8 mouse cellular contexts compared by ENCODE assay signal in the genomic region with DNA sequence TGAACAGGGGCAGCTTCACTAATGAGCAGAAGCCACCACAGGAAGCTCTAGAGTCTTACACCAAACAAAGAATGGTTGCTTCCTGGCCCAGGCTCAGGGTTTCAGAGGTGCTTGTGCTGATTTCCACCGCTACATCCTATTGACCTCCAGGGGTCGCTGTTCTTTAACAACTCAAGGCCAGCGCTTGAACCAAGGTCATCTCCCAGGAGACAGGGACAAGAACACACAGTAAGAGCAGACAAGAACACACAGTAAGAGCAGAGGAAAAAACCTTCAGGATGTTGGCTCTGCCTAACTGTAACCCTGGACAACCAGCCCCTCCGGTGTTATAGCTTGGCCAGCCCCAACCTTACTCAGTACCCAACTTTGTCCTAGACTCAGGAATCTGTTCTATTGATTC. TPM values are rescaled to one million over a fixed set of nuclear protein-coding genes. Genes with fewer than 3 reads are reported as not detected.
DNase-seq lines count a peak whose midpoint lies in the region; ATAC-seq lines count a peak whose summit lies in the region.

No protein-coding gene starts in this region.

- H3K4me1 ChIP-seq in intestine, embryonic 16.5 days (ENCODE audit: control insufficient read depth, insufficient read depth, low read length): peaks cover 12% of the 10 kb centered on the region
- peaks cover 16% of the 10 kb centered on the region for H3K4me1 ChIP-seq in midbrain, embryonic 13.5 days (replicated peaks)

- H3K36me3 ChIP-seq in intestine, embryonic 16.5 days (ENCODE audit: control insufficient read depth, insufficient read depth, low read length): no peaks in the 10 kb centered on the region
- H3K36me3 ChIP-seq in midbrain, embryonic 13.5 days: peaks cover 48% of the 10 kb centered on the region

- 6% methylated on average over 4 of the region's 4 CpGs for WGBS in intestine, embryonic 16.5 days
- 10% methylated on average over 4 of the region's 4 CpGs for WGBS in midbrain, embryonic 13.5 days

- DNase-seq in 3T3-L1 (ENCODE audit: low read depth, low spot score): peak; percentile 87
- peak; percentile 77 to 83 for DNase-seq in adrenal gland, adult (ENCODE audit: inconsistent age in 2 of 2, low spot score in 1 of 2)
- peak; percentile 80 for DNase-seq in embryo, embryonic 11.5 days (ENCODE audit: low read depth, low spot score)
- peak; percentile 98 for DNase-seq in heart, adult 11 months
- peak; percentile 46 for DNase-seq in left cerebral cortex, postnatal 4 days
- peak; percentile 45 to 50 for DNase-seq in spleen, adult 18-20 months

- H3K9ac ChIP-seq in intestine, embryonic 16.5 days (ENCODE audit: low read depth, low read length): peak overlapping the region; percentile 48
- no peak overlapping the region for H3K9ac ChIP-seq in midbrain, embryonic 13.5 days (replicated peaks)

- no peak overlapping the region for H3K4me3 ChIP-seq in intestine, embryonic 16.5 days (ENCODE audit: low read length)
- H3K4me3 ChIP-seq in midbrain, embryonic 13.5 days (replicated peaks): no peak overlapping the region

- peak overlapping the region; percentile 83 for H3K27ac ChIP-seq in intestine, embryonic 16.5 days (ENCODE audit: low read length)
- H3K27ac ChIP-seq in midbrain, embryonic 13.5 days: 0 out of 2 replicates have a peak overlapping the region, but pooled peaks have one; percentile 42

- H3K27me3 ChIP-seq in intestine, embryonic 16.5 days (replicated peaks; ENCODE audit: control insufficient read depth, insufficient read depth, low read length): no peaks in the 10 kb centered on the region
- H3K27me3 ChIP-seq in midbrain, embryonic 13.5 days: no peaks in the 10 kb centered on the region

- intact Hi-C loops in left cerebral cortex, postnatal 4 days (cut with DNase I): no loop called here

- H3K9me3 ChIP-seq in intestine, embryonic 16.5 days (ENCODE audit: control insufficient read depth, low read length): no peaks in the 10 kb centered on the region
- no peaks in the 10 kb centered on the region for H3K9me3 ChIP-seq in midbrain, embryonic 13.5 days

- peak; percentile 64 for ATAC-seq in intestine, embryonic 16.5 days
- 0 out of 2 replicates have a peak, but pooled peaks have one; percentile 62 for ATAC-seq in midbrain, embryonic 13.5 days

- H3K4me2 ChIP-seq in intestine, embryonic 16.5 days (ENCODE audit: low read depth, low read length): peak overlapping the region; percentile 20; the same call in 1 of the 2 replicates
- no peak overlapping the region for H3K4me2 ChIP-seq in midbrain, embryonic 13.5 days (replicated peaks)

RNA-seq across cellular contexts. Expression of a gene that starts 14.5 kb away (rescaled TPM):
- 1.6 and 2.3 TPM in 2 replicates for polyA plus RNA-seq in intestine, embryonic 16.5 days (2015; fragmentation: Nextera tagmentation; extraction: Ambion mirVana)
- 1 to 10 TPM; 1.0 to 1.2 TPM for total RNA-seq in left cerebral cortex, postnatal 4 days (2021)
- polyA plus RNA-seq in midbrain, embryonic 13.5 days (2015; fragmentation: Nextera tagmentation; extraction: Ambion mirVana): 0.31 and 0.96 TPM in 2 replicates

RNA-seq across cellular contexts. Expression of a gene that starts 33.6 kb away (rescaled TPM):
- 128 and 136 TPM in 2 replicates for polyA plus RNA-seq in intestine, embryonic 16.5 days (2015; fragmentation: Nextera tagmentation; extraction: Ambion mirVana)
- total RNA-seq in left cerebral cortex, postnatal 4 days (2021): 100 to 1,000 TPM in 1 of 2 experiments, 10 to 100 TPM in 1; 94.0 to 102 TPM
- polyA plus RNA-seq in midbrain, embryonic 13.5 days (2015; fragmentation: Nextera tagmentation; extraction: Ambion mirVana): 342 and 356 TPM in 2 replicates

Comparison
In these comparisons a context has a peak if more than half of its experiments do, and no peak if none do; other contexts are left out.
1. DNase-seq: peak in every context shown above with its lines; median percentile 98 in heart, adult 11 months; 87 in 3T3-L1; 80 in adrenal gland, adult; 80 in embryo, embryonic 11.5 days; 48 in spleen, adult 18-20 months; 46 in left cerebral cortex, postnatal 4 days.